Mouse (Mus musculus): ENCODE results near the gene Gm10340. TPM values are rescaled to one million over a fixed set of nuclear protein-coding genes. Genes with fewer than 3 reads are reported as not detected.

The Gm10340 gene
- polyA plus RNA-seq (2012; fragmentation: generic; extraction: Trizol): not detected

DNA sequence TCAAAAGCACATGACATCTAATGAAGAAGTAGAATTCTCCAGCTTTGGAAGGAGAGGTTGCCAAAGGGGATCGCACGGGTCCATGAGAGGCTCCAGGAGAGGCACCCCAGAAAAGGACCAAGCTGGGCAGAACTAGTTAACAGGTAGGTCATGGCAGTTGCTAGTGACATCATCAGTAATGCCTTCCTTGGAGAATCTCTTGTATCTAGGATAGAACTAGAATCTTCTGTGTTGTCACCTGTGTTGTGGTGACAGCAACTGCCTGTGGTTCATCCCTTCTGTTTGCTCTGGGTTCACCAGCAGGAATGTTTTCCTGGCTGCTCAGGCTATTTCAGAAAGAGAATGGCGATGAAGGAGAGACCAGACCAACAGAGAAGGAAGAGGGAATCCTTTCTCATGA is at the start of gene Gm10340:
Gene Gm10340, plus strand, starts transcription at position 301 of the 400 bp plus-strand sequence.

DNA sequence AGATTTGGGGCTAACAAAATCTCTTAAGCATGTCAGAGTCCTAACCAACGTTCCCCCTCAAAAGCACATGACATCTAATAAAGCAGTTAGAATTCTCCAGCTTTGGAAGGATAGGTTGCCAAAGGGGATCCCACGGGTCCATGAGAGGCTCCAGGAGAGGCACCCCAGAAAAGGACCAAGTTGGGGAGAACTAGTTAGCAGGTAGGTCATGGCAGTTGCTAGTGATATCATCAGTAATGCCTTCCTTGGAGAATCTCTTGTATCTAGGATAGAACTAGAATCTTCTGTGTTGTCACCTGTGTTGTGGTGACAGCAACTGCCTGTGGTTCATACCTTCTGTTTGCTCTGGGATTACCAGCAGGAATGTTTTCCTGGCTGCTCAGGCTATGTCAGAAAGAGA is 54.2 kb downstream of the Gm10340 start, which contains the start of gene Gm5795:
Gene Gm5795, plus strand, starts transcription at position 301 of the 400 bp plus-strand sequence.

Other genes with a start within 250 kb of the Gm10340 start
- not detected for gene Gm2888, start 104.0 kb upstream of the Gm10340 start, polyA plus RNA-seq (2012; fragmentation: generic; extraction: Trizol)
- gene Gm2897, start 84.7 kb upstream of the Gm10340 start, polyA plus RNA-seq (2012; fragmentation: generic; extraction: Trizol): not detected
- gene Gm5795, start 54.3 kb downstream of the Gm10340 start, polyA plus RNA-seq (2012; fragmentation: generic; extraction: Trizol): not detected
- gene D830030K20Rik, start 74.5 kb downstream of the Gm10340 start, polyA plus RNA-seq (2012; fragmentation: generic; extraction: Trizol): not detected
- not detected for gene Gm2956, start 198.6 kb downstream of the Gm10340 start, polyA plus RNA-seq (2012; fragmentation: generic; extraction: Trizol)

Measured in C3H10T1/2 (cell line).